Mouse (Mus musculus) c-Kit-positive CD71-positive TER-119-positive erythroid progenitor cells, embryonic 14.5 days (primary cell): ENCODE data around the gene Ddx54.
A peak's percentile ranks its signal among the peaks of the same experiment; 100 is the strongest.

ENCODE experiments used
- DNase-seq: peaks from one replicate; pipeline ENCODE4 v3.0.0-alpha.2; 2013; ENCODE audit warnings: low spot score

Ddx54 gene

GRCm38 (mm10) chr5:120611416-120611815, 1.1 kb upstream of the Ddx54 start:
- no peak for DNase-seq

GRCm38 (mm10) chr5:120612822-120613604, 474 bp downstream of the Ddx54 start:
- DNase-seq, result peak; percentile 100

- no peak for DNase-seq
Measured at GRCm38 (mm10) chr5:120615903-120616302, 3.4 kb downstream of the Ddx54 start.

- DNase-seq, result no peak
Measured at GRCm38 (mm10) chr5:120618778-120619177, 6.2 kb downstream of the Ddx54 start.

GRCm38 (mm10) chr5:120619201-120619600, 6.7 kb downstream of the Ddx54 start:
- DNase-seq, result peak; percentile 68

GRCm38 (mm10) chr5:120620375-120621077, 8.0 kb downstream of the Ddx54 start:
- DNase-seq, result peak; percentile 78

GRCm38 (mm10) chr5:120621078-120621765, 8.7 kb downstream of the Ddx54 start:
- no peak for DNase-seq

- DNase-seq, result no peak
Measured at GRCm38 (mm10) chr5:120621846-120622197, 9.3 kb downstream of the Ddx54 start.

GRCm38 (mm10) chr5:120622198-120622851, 9.8 kb downstream of the Ddx54 start:
- DNase-seq, result no peak

GRCm38 (mm10) chr5:120624427-120624826, 11.9 kb downstream of the Ddx54 start:
- no peak for DNase-seq

GRCm38 (mm10) chr5:120626399-120626798, 13.9 kb downstream of the Ddx54 start:
- DNase-seq, result peak; percentile 31

GRCm38 (mm10) chr5:120627515-120628300, 15.2 kb downstream of the Ddx54 start:
- DNase-seq, result no peak

- DNase-seq, result no peak
Measured at GRCm38 (mm10) chr5:120628624-120629023, 16.1 kb downstream of the Ddx54 start.

GRCm38 (mm10) chr5:120631128-120631527, 18.6 kb downstream of the Ddx54 start:
- no peak for DNase-seq

GRCm38 (mm10) chr5:120631892-120632291, 19.4 kb downstream of the Ddx54 start:
- DNase-seq, result no peak

- no peak for DNase-seq
Measured at GRCm38 (mm10) chr5:120634131-120634530, 21.6 kb downstream of the Ddx54 start, which contains the start of gene Cfap73. Gene Cfap73 (minus strand): TSS chr5:120634235.

- no peak for DNase-seq
Measured at GRCm38 (mm10) chr5:120634860-120635259, 22.3 kb downstream of the Ddx54 start.

GRCm38 (mm10) chr5:120635633-120636032, 23.1 kb downstream of the Ddx54 start:
- no peak for DNase-seq

- no peak for DNase-seq
Measured at GRCm38 (mm10) chr5:120640094-120640493, 27.6 kb downstream of the Ddx54 start.

- no peak for DNase-seq
Measured at GRCm38 (mm10) chr5:120643365-120644085, 31.0 kb downstream of the Ddx54 start.

- DNase-seq, result no peak
Measured at GRCm38 (mm10) chr5:120644227-120644626, 31.7 kb downstream of the Ddx54 start.
